Mouse (Mus musculus): ENCODE measurements at regions not wholly inside any gene's neighbourhood (a gene's known extent, or its start where the extent isn't known, plus 50 kb on each side); places are given as distances from the start of the nearest gene placed in this dataset.

- TF ChIP-seq CTCF (IDR thresholded peaks at IDR 0.05; ENCODE audit: low read depth) (no peak), EP300 (optimal IDR thresholded peaks at IDR 0.05) (no peak)
These were observed 78.2 kb upstream of the Tcf12 start for GRCm38 (mm10) chr9:72189867-72190266.
